Mouse (Mus musculus): ENCODE measurements around the gene Dus2. TPM values are rescaled to one million over a fixed set of nuclear protein-coding genes. Genes with fewer than 3 reads are reported as not detected.
A peak's percentile ranks its signal among the peaks of the same experiment; 100 is the strongest.
"Not testable (repeated sequence)": the region's sequence is repeated elsewhere in the genome, so short reads cannot be mapped to it uniquely, and the experiment has no call there.

Gene Dus2
- total RNA-seq, 2 experiments from 2014 or later, result 9.4 to 10.4 TPM

DNA sequence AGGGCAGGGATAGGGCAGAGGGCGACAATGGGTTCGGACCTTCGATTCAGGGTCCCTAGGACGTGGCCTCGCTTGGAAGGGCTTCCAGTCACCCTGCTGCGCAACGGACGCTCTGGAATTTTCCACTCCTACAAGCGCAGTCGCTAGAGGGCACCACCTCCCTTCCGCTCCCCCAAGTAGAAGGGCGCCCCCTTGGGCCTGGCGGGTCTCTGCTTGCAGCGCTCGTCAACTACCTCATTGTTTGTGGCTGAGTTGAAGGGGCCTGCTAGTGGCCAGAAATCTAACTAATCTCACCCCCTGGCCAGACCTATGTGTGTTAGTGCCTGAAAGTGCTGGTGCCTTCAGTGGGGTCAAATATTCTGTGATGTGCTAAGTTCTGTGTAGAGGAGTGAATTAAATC is 11.8 kb upstream of the Dus2 start, which contains the start of gene Dpep3:
Gene Dpep3 (minus strand): TSS at position 105 of the 400 bp plus-strand sequence.
- DNase-seq, result no peak
- intact Hi-C loops (cut with DNase I; ENCODE audit: low total_unique reads), result no loop called here

DNA sequence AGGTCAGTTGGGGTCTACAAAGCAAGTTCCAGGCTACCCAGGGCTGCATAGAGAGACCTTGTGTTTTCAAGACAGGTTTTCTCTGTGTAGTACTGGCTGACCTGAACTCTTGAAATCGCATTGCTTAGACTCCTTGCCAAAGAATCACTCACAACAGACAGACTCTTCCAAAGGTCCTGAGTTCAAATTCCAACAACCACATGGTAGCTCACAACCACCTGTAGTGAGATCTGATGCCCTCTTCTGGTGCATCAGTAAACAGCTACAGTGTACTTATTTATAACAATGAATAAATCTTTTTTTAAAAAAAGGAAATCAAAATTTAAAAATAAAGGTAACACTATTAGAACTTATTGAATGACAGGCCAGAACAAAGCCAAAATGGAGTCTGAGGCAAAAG is 10.0 kb upstream of the Dus2 start:
- intact Hi-C loops (cut with DNase I; ENCODE audit: low total_unique reads), result no loop called here
- DNase-seq, result no peak

GRCm38 (mm10) chr8:105983406-105983805 is 7.7 kb upstream of the Dus2 start:
- intact Hi-C loops (cut with DNase I; ENCODE audit: low total_unique reads); DNase-seq: not testable (repeated sequence)

DNA sequence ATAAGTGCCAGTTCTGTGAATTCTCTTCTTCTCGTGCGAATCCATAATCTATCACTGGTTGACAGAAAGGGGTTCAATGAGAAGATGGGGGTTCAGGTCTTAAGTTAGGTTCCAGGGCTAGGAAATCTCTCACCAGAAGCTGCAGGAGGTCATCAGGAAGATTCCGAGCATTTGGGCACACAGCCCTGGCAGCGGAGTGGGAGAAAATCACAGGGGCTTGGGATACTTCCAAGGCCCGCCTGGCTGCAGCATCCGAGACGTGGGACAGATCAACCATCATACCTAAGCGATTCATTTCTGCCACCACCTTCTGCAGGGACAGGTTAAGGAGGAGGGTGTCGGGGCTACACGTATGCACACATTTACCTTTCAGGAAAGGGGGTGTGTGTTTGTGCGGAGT is 2.6 kb upstream of the Dus2 start:
- intact Hi-C loops (cut with DNase I; ENCODE audit: low total_unique reads), result loop anchor here (5.0 kb wide), 1 partner anchor 34 kb away; no protein-coding TSS in a partner anchor
- no peak for DNase-seq

- intact Hi-C loops (cut with DNase I; ENCODE audit: low total_unique reads), result no loop called here
These were observed 409 bp downstream of the Dus2 start for GRCm38 (mm10) chr8:105991546-105991945.

DNA sequence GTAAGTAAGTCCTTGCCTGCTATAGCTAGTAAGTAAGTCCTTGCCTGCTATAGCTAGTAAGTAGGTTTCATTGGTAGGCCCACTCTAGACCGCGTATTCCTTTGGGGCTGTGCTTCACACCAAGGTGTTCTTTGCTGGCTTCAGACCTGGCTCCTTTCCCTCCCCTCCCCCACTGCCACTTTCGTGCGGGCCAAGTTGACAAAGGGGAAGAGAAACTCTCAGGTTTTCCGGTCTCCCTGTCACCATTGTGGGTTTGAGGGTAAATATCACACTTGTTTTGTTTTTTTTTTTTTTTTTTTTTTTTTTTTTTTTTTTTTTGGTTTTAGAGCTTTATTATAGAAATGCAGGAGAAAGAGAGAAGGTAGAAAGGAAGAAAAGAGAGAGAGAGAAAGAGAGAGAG is 1.4 kb downstream of the Dus2 start:
- DNase-seq, result no peak
- intact Hi-C loops (cut with DNase I; ENCODE audit: low total_unique reads), result no loop called here

More at GRCm38 (mm10) chr8:105991546-105991945, 409 bp downstream of the Dus2 start:
- no peak for DNase-seq

GRCm38 (mm10) chr8:105993226-105993625 is 2.1 kb downstream of the Dus2 start:
- intact Hi-C loops (cut with DNase I; ENCODE audit: low total_unique reads), result no loop called here
- DNase-seq, result no peak

GRCm38 (mm10) chr8:105996359-105996758 is 5.2 kb downstream of the Dus2 start:
- intact Hi-C loops (cut with DNase I; ENCODE audit: low total_unique reads), result no loop called here
- DNase-seq, result no peak

GRCm38 (mm10) chr8:105998971-105999370 is 7.8 kb downstream of the Dus2 start:
- no peak for DNase-seq
- intact Hi-C loops (cut with DNase I; ENCODE audit: low total_unique reads), result no loop called here

DNA sequence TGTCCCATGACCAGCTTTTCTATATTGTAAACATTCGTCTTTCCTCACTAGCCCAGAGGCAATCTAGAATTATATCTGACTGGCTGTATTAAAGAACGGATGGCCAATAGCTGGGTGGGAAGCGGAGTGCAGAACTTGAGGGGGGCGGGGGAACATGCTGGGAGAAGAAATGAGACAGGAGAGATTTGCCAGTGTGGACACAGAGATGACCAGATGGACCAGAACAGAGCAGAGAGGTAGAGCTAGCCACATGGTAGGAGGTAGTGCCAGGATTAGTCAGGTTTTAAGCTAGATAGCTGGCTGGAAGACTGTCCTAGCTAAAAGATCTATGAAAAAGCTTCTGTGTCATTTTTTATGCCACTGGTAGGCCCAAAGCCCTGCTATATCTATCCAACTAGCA is 10.8 kb downstream of the Dus2 start:
- intact Hi-C loops (cut with DNase I; ENCODE audit: low total_unique reads), result loop anchor here (10.0 kb wide), 1 partner anchor 157 kb away; no protein-coding TSS in a partner anchor
- no peak for DNase-seq

DNA sequence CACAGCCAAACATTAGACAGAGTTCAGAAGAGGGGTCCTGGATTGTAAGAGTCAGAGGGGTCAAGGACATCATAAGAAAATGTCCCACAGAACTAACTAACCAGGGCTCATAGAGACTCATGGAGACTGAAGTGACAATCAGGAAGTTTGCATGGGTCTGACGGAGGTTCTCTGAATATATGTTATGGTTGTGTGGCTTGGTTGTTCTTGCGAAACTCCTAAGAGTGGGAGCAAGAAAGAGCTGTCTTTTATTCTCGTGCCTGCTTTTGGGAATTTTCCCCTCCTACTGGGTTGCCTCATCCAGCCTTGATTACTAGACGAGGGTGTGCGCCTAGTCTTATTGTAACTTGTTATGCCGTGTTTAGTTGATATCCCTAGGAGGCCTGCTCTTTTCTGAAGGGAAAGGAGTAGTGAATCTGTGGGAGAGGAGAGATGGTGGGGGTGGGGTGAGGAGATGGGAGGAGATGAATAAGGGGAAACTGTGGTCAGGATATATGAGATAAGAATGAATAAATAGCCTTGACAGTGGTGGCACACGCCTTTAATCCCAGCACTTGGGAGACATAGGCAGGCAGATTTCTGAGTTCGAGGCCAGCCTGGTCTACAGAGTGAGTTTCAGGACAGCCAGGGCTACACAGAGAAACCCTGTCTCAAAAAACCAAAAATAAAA is 13.5 kb downstream of the Dus2 start:
- intact Hi-C loops (cut with DNase I; ENCODE audit: low total_unique reads), result loop anchor here (10.0 kb wide), 1 partner anchor 160 kb away; no protein-coding TSS in a partner anchor
- no peak for DNase-seq

GRCm38 (mm10) chr8:106005875-106006274 is 14.7 kb downstream of the Dus2 start, which contains the start of gene Dpep2nb:
Gene Dpep2nb (minus strand): TSS chr8:106005975.
- intact Hi-C loops (cut with DNase I; ENCODE audit: low total_unique reads), result loop anchor here (10.0 kb wide), 1 partner anchor 161 kb away; no protein-coding TSS in a partner anchor
- DNase-seq, result no peak

DNA sequence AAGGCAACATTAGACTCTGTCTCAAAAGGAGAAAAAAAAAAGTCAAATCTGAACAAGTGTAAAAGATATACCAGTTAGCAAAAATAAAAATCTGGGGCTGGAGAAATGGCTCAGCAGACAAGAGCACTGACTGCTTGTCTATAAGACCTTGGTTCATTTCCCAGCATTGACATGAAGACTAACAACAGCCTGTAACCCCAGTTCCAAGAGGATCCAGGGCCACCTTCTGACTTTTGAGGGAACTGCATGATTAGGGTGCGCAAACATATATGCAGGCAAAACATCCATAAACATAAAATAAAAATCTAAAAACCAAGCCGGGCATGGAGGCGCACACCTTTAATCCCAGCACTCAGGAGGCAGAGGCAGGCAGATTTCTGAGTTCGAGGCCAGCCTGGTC is 15.3 kb downstream of the Dus2 start:
- DNase-seq, result no peak
- intact Hi-C loops (cut with DNase I; ENCODE audit: low total_unique reads), result loop anchor here (10.0 kb wide), 1 partner anchor 162 kb away; no protein-coding TSS in a partner anchor

DNA sequence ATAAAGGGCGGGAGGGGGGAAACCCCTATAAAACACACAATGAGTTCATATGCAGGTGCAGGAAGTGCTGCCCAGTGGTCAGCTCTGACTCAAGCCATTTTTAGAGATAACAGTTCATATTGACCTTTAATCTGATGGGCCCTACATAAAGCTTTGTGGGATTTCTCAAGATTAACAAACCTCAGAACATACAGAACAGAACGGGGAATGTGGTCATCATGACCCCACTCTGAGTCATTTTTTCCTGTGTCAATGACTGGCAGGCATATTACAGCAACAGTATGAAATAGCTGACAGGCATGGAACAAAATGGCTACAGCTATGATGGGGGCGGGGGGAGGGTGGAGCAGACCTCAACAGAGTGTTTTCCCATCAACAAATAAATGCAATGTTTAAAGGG is 16.0 kb downstream of the Dus2 start:
- intact Hi-C loops (cut with DNase I; ENCODE audit: low total_unique reads), result loop anchor here (10.0 kb wide), 1 partner anchor 162 kb away; no protein-coding TSS in a partner anchor
- DNase-seq, result no peak

DNA sequence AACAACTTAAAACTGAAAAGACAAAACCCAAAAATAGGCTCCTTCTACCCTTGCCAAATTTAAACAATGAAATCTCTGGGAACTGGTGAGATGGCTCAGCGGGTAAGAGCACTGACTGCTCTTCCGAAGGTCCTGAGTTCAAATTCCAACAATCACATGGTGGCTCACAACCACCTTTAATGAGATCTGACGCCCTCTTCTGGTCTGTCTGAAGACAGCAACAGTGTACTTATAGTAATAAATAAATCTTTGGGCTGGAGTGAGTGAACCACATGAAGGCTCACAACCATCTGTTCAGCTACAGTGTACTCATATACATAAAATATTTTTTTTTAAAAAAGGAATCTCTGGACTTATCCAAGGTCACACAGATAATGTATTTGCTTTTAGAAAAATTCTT is 16.8 kb downstream of the Dus2 start:
- intact Hi-C loops (cut with DNase I; ENCODE audit: low total_unique reads), result loop anchor here (10.0 kb wide), 1 partner anchor 163 kb away; no protein-coding TSS in a partner anchor
- not testable (repeated sequence) for DNase-seq

DNA sequence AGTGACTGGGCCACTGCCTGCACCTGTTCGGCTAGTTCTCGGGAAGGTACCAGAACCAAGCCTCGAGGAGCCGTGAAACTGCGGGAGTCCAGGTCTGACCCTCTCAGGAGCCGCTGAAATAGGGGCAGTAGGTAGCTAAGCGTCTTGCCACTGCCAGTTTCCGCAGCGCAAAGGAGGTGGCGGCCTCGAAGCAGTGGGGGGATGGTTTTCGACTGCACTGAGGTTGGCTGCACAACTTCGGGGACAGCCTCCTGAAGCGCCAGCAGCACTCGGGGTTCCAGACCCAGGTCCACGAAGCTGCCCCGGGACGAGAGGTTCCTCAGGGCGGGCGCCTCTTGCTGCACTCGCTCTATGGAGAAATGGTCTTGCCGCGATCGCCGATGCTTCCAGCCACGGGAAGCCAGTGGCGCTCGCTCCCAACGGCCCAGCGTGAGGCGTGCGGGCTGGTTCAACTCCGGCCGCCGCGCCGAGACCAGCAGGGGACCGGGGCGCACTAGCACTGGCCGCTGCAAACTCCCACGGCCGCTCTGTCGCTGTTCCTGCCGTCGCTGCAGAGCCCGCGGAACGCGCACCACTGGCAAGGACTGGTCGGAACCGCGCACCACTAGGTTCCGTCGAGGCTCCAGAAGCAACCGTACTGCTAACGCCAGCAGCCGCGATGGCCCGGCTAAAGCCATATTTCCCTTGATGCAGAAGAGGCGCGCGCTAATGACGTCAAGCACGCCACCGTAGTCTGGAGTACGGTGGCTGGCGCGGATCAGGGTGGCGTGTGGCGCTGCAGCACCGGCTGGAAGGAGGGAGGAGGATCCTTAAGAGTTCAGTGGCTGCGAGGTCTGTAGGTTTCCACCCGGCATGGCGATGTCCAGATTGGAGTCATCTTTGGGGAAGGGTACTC is 19.9 kb downstream of the Dus2 start:
- peak; percentile 92 for DNase-seq
- intact Hi-C loops (cut with DNase I; ENCODE audit: low total_unique reads), result no loop called here

GRCm38 (mm10) chr8:106011643-106011986 is 20.5 kb downstream of the Dus2 start, which contains the start of gene Ddx28:
Gene Ddx28 (minus strand): TSS chr8:106011882.
- DNase-seq, result no peak
- intact Hi-C loops (cut with DNase I; ENCODE audit: low total_unique reads), result no loop called here

GRCm38 (mm10) chr8:106012203-106012602 is 21.1 kb downstream of the Dus2 start:
- intact Hi-C loops (cut with DNase I; ENCODE audit: low total_unique reads); DNase-seq: not testable (repeated sequence)

GRCm38 (mm10) chr8:106016284-106016683 is 25.1 kb downstream of the Dus2 start:
- no peak for DNase-seq
- intact Hi-C loops (cut with DNase I; ENCODE audit: low total_unique reads), result no loop called here

DNA sequence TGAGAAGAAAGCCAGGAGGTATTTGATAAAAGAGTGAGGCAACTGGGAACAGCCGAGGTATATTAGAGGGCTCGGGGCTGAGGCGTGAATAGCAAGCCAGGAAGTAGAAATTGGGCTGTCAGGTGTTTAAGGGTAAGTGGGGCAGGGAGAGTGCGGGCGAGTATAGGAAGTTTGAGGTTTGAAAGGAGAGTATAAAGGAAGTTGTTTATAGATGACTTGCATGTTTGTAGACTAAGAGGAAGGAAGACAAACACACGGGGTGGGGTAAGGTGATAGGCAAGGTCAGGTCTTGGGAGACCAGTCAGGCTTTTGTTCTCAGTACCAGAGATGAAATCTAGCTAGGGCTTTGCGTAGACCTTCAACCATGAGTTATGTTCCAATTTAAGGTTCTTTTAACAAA is 26.0 kb downstream of the Dus2 start:
- DNase-seq, result no peak
- intact Hi-C loops (cut with DNase I; ENCODE audit: low total_unique reads), result no loop called here

All from gastrocnemius, postnatal 14 days (tissue).